Mouse (Mus musculus) heart, postnatal 0 days (tissue): Measurements from ENCODE around the gene Cd101.

Experiments
- CTCF ChIP-seq: IDR thresholded peaks from 2 replicates; pipeline ENCODE4 v1.5.1; 2016; ENCODE audit warnings: antibody characterized with exemption, control low read depth, low read depth
- EP300 ChIP-seq: IDR thresholded peaks from 2 replicates; pipeline ENCODE4 v1.6.1; 2016; ENCODE audit warnings: antibody characterized with exemption, low read depth

DNA sequence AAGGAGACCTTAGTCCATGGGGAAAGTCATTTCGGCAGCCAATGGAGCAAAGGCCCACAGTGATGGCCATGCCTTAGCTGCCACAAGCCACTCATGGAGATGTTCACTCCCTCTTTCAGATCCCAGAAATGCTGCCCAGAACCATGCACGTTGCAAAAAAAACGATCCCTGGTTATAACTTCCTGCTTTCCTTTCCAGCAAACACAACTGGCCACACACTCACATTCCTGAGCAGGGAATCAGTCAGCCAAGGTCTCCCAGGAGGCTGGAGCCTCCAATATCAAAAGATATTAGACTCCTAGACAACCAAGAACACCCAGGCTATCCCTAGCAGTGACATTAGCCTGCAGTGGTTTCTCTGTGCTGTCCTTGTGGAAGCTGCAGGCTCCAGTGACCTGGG is 46.5 kb upstream of the Cd101 start:
- TF ChIP-seq CTCF (no peak), EP300 (no peak)
